Mouse (Mus musculus): Measurements from ENCODE around the gene Rrad. TPM values are rescaled to one million over a fixed set of nuclear protein-coding genes. Genes with fewer than 3 reads are reported as not detected.

Rrad gene
- polyA plus RNA-seq, 2 experiments from 2014 or later: 12.1 to 12.8 TPM

DNA sequence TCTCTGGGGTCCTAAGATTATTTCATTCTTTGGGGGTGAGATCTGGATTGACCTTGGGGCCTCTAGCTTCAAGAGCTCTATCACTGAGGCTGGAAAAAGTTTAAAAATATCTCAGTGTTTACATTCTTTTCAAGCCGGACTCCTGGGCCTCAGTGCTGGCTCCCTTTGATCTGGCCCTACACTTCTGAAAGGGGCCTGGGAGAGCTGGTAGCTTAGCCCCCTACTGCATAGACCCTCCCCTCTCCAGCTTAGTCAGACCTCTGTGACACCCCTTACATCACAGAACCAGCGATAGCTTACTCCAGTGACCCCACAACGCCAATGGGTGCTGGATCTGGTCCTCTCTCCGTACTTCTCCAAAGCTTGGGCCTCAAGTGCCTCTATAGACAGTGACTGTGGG lies 19.5 kb downstream of the Rrad start:
- no peak for ATAC-seq

DNA sequence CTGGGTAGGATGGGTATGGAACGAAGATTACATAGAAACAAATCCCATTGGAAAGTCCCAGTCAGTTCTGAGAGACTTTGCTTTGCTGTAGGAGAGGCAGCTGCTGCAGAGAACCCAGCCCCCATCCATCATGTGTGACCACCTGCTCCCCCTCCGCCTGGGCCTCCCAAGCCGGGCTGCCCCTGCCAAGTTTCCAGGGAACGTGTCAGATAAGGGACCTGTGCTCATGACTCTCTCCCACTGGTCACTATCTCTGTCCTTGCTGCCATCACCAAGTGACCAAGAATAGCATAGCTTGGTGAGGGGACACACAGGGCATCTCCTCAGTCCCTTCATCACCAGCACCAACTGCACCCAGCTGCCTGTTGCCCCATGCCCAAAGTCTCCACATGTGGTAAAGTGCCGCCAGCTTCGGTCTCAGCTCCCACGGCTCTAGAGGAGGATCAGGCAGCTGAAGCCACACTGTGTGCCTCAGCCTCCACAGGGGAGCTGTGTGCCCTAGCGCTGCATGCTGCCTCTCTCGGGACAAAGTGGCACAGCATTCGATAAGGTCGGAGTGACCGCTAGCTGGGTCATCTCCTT lies 20.9 kb downstream of the Rrad start:
- no peak for ATAC-seq

DNA sequence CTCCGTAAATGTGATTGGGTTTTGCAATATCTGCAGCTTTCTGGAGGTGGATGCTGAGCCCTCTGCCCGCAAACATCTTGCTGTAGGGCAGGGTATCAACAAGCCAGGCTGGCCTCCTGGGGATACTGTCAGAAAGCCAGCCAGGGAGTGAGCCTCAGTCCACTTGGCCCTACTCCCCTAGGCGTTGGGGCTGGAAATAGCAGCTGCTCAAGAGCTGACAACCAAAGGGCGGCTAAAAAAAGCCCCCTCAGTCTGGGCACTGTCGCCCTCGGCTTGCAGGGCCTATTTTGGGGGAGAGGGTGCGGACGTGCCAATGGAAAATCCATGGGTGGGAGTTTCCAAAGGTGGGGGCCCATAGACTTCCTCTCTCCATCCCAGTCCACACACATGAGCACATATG lies 21.9 kb downstream of the Rrad start:
- no peak for ATAC-seq

DNA sequence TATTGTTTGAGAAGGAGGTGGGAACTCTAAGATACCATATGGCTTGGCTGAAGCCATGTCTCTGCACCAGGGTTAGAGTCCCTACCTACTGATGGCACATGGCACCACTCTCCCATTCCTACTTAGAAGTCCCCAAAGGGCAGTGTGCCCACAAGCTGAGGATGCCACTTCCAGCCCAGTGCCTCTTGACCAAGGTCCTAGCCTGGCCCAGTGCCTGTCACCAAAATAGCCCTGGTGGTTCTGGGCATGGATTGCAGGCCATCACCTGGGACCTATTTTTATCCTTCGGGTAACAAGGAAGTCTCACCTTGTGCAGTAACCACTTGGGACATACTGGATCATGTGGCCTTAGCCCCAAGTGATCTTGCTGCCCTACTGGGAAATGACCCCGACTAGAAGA lies 23.2 kb downstream of the Rrad start:
- ATAC-seq: no peak

DNA sequence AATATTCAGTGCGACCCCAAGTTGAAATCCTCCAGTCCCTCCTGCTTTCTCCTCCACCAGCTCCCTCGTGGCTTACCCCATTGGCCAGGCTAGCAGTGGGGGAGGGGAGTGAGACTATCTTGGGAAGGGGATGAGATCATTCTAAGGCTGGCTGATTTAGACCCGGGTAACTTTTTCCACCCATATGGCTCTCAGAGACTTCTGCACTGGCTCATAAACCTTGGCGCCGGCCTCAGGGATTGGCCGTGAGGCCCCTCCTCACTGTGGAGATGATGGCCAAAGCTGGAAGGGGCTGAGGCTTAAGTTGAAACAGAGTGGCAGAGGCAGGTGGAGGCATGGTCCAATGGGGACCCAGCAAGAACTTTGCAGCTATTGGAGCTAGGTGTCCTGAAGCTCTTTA lies 24.8 kb downstream of the Rrad start:
- ATAC-seq: no peak

DNA sequence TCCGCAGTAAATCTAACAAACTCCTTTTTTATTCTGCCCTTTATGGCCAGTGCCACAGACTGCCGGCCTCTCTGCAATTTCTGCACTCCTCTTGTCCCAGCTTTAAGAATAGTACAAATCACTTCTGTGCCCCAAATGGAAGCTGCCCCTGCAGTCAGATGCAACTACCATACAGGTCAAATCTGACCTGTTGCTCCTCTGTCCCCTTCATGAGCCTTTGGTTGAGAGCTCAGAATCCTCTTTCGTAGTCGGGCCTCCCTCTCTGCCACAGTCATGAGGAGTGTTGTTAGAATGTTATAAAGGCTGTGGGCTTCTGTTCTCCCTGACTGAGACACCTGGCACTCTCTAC lies 27.9 kb downstream of the Rrad start:
- ATAC-seq: no peak

DNA sequence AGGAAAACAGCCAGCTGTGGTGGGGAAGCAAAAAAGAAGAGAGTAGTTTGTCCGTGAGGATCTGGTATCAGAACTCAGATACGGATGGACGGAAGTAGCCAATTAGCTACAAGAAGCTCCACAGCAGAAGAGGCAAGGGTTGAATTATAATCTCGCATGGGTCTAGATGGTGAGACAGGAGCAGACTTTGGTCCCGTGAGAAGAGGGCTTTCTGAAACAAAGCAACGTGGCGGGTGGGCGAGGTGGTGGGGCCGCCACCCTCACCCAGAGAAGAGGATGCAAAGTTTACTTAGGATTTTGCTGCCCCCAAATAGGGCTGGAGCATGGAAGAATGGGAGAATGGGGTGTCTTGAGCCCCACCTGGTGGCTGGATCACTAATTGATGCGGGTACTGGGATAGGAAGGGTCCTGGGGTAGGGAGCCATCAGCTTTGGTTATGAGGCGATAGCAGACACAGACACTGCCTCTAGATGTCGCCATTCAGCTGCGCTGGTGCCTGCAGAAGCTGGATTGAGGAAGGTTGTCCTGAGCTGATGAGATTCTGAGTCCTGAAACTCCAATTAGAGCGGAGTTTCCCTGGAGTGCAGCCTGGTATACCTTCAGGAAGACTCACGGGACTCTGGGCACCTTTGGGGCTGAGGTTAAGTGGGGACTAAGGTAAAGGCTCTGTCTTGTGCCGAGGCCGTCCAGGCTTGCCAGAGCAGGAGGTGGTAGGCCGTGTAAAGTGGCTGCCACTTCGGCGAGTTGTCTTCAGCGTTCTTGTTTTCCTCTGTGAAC lies 28.5 kb downstream of the Rrad start:
- peak; percentile 97 for ATAC-seq

DNA sequence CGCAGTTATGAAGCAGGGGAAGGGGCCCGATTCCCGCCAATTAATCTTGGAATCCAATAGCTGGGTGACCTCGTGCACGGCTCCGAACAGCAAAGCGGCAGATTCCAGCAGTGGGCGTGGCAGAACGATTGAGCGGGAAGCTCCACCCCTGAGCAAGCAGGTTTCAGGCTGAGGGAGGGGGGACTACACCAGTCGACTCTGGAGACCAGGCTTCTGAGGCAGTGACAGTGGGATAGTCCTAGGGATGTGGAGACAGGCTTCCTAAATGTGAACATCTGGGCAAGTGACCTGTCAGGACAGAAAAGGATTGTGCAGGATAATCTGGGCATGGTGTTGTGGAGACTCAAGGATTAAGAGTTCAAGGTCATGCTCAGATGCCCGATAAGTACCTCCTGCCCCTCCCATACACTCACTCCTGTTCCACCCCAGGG lies 29.2 kb downstream of the Rrad start:
- ATAC-seq: no peak

DNA sequence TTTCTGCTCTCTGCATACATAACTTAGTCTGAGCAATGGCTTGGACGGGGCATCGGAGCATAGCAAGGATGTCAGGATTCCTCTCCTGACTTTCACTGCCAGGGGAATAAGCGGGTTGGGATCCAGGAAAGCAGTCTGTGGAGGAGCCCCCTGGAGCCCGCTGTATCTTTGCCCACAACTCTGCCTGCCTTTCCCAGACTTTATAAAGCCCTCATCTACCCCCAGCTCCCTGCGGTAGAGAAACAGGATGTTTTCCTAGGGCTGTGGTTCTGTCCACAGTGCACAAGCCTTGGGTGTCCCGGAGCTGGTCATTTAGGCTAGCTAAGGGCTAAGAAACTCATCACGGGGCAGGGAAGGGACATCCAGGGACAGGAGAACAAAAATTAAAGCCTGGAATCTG lies 29.7 kb downstream of the Rrad start:
- no peak for ATAC-seq

DNA sequence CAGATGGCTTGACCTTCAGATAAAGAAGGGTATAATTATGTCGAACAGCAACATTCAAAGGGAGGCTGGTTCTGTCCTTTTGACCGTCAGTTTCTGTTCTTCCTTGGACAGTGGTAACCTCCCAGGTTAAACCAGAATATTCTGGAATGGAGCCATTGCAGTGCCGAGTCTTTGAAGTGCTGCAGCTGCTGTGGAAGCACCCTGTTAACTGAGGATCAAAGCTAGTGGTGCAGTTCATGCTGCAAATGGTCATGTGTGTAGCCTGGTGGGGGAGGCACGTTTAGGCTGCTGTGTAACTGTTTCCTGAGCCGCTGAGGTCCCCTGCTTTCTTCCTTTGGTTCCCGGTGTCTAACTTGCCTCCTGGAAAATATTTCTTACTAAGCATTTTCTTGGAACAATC lies 32.6 kb downstream of the Rrad start:
- ATAC-seq: no peak

DNA sequence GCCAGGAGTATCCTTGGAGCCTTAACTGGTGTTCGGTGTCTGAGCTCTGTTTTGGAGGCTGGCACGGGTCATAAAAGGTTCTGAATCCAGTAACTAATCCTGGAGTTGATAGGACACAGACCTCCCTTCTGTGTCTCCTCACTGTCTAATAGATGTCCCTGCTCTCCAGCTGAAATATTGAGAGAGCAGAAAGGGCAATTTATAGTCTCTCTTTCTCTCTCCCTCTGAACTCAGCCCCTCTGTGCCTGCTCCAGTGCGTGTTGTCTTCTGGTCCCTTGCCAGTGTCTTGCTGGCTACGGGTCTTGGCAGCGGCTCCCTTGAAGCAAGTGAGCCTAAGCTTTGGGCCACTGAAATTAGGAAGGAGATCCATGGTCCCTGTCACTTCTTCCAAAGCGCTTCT lies 33.5 kb downstream of the Rrad start:
- ATAC-seq: no peak

DNA sequence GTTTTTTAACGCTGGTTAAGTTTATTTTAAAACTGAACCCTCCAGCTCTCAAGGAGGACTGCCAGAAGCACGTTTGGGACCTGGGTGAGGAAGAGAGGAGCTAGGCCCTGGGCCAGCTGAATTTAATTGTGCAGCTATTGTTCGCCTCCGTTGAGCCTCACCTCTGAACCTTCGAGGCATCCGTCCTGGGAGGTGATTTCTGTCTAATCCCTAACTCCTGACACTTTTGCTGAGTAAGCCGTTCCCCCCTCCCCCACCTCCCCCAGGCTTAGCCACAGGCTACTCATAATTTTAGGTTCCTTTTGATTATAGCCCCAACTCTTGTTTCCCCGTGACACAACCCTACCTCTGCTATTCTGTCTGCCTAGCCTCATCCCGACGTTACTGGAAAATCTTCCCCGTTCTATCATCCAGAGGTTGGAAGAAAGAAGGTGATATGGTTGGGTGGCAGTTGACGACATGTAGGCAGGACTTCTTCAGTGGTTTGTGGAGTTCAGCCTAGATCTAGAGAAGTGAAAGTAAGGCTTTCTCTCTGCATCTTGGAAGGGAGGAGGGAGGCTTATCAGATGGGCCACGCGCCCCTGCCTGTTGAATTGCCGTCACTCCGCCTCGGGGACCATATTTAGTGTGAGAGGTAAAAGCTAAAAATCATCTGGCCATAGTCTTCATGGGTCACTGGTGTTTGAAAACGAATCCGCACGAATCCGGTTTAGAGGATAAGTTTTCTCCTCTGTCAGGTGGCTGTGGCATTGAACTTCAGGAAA lies 35.2 kb downstream of the Rrad start:
- no peak for ATAC-seq

DNA sequence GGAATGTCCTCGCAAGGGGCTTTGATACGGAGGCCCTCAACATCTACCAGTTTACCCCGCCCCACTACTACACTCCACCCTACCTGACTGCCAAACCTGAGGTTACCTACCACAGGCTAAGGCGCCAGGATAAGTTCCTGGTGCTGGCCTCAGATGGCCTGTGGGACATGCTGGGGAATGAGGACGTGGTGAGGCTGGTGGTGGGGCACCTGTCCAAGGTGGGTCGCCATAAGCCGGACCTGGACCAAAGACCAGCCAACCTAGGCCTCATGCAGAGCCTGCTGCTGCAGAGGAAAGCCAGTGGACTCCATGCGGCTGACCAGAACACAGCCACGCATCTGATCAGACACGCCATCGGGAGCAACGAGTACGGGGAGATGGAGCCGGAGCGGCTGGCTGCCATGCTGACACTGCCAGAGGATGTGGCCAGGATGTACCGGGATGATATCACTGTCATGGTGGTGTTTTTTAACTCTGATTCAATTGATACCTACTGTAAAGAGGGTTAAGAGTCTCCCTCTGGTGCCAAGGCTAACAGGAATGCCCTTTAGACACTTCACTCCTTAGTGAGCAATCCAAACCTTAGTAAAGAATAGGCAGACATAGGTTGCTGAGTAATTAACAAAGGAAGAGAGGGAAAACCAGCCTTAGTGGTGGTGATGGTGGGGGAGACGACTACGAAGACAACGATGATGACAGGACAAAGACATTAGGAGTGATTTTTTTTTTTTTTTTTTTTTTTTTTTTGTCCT lies 36.3 kb downstream of the Rrad start:
- ATAC-seq: no peak

DNA sequence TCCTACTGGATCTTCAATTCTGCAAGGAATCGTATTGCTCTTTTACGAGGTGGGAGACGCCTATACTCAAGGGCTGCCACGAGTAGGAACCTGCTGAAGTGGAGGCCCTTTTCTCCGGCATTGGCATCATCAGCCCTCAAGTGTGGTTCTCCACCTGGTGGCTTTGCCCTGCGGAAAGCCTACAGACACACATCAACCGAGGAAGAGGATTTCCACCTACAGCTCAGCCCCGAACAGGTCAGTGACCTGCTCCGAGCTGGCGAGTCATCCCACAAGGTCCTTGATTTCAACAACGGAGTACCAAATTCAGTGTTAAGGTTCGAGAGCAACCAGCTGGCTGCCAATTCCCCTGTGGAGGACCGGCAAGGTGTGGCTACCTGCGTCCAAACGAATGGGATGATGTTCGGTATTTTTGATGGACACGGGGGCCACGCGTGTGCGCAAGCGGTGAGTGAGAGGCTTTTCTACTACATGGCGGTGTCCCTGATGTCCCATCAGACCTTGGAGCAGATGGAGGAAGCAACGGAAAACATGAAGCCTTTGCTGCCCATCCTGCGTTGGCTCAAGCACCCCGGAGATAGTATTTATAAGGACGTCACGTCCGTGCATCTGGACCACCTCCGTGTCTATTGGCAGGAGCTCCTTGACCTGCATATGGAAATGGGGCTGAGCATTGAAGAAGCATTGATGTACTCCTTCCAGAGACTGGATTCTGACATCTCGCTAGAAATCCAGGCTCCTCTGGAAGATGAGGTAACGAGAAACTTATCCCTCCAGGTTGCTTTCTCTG lies 37.4 kb downstream of the Rrad start:
- no peak for ATAC-seq

DNA sequence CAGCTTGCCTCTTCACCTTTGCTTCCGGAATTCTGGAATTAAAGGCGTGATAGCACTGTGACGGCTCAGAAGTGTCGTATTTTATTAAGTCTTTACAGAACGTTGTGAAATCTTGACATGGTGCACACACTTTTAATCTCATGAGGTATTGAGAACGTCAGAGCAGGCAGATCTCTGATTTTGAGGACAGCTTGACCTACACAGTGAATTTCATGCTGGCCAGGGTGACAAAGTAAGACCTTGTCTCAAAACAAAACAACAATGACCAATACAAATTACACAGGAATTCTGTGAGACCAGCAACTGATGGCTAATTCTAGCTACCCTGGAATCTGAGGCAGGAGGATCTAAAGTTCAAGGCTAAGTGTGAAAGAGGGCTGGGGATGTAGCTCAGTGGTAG lies 38.6 kb downstream of the Rrad start:
- no peak for ATAC-seq

DNA sequence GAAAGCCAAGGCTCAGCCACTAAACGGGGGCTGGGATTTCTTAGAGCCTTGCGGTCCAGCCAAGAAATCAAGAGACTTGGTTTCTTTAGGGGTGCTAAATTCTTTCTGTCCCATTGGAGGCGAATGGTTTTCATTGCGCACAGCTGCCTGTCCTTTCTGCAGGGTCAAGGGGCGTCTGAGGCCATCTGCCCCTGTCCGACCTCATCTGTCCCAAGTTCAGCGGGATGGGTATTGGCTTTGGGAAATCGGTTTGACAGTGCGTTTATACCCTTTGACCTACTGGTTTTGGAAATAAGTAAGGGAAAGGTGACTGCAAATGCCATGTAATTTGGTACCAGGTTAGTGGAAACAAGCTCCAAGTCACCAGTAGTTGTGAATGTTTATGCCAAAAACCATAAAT lies 39.3 kb downstream of the Rrad start:
- no peak for ATAC-seq

DNA sequence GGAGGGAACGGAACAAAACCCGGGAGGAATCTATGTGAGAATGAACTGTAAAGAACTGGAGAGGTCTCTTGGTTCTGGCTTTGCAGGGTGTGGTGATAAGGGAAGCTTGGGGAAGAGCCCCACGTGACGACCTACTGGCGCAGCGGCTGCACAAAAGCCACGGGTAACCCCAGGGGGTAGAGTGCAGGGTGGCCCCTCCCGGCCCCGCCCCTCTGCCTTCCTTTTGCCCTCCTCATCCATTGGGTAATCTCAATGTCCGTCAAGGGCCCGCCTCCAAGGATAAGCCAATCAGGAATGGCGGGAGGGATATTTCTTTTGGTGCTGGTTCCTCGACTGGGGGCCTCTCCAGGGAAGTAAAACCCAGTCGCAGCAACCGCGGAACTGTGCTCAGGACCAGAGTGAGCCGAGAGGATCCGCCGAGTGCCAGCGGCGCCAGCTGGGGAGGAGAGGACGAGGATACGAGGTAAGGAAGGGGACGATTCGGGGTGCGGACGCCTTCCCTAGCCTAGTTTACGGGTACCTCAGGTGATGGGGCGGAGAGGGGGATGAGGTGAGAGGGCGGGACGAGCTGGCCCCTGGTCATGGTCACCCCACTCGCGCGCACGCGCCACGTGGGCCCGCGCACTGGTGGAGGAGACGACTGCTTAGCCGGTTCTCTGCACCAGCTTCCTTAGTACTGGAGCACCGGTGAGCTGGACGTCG lies 39.8 kb downstream of the Rrad start, which contains the start of gene Pdp2:
TSS of gene Pdp2 (plus strand) at position 319 of the 702 bp plus-strand sequence.
- peak; percentile 97 for ATAC-seq

DNA sequence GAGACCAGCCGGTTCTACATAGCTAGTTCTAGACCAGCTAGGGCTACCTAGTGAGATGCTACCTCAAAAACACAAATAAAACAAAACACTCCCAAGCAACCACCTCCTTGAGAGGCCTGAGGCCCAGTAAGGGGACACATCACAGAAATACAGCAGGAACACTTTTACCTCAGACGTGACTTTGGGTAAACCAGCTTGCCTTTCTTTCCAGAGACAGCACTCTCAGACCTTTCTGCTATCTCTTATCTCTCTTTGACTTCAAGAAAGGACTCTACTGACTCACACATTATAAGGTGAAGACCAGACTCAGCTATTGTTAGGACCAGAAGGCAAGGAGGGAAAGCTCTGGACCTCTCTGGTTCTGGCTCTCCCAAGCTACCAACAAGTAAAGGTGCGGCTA lies 40.8 kb downstream of the Rrad start:
- no peak for ATAC-seq

DNA sequence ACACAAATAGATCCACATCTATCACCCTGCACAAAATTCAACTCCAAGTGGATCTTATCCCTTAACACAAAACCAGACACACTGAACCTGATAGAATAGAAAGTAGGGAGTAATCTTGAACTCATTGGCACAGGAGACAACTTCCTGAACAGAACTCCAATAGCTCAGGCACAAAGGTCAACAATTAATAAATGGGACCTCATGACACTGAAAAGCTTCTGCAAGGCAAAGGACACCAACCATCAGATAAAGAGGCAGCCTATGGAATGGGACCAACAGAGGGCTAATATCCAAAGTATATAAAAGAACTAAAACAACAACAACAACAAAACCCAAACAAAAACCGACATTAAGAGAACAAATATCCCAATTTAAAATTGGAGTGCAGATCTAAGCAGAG lies 46.6 kb downstream of the Rrad start:
- ATAC-seq: no peak
